Mouse (Mus musculus): Measurements from ENCODE around the gene Zdhhc14.

GRCm38 (mm10) chr17:5491801-5492745, at the start of gene Zdhhc14:
- TF ChIP-seq CTCF (IDR thresholded peaks at IDR 0.05; ENCODE audit: extremely low read depth, insufficient read depth, insufficient read length, insufficient replicate concordance) = no peak
- peak; percentile 18; the same call in 1 of the 2 replicates for TF ChIP-seq POLR2A (IDR thresholded peaks at IDR 0.05; ENCODE audit: low read depth, low read length)

Data from spleen, adult 2 months (tissue).